Mouse (Mus musculus) lung, adult 2 months (tissue): Measurements from ENCODE around the gene Tas2r135. TPM values are rescaled to one million over a fixed set of nuclear protein-coding genes. Genes with fewer than 3 reads are reported as not detected.
A peak's percentile ranks its signal among the peaks of the same experiment; 100 is the strongest.

Experiments used
- DNase-seq: peaks from one replicate; pipeline ENCODE4 v3.0.0; 2022
- H3K4me1 ChIP-seq: fragments of 200-500 bp; 2 replicates; pipeline ENCODE4 v1.6.1; 2011; ENCODE audit warnings: low read length; ENCODE audit not compliant: control insufficient read depth, insufficient read depth
- H3K4me3 ChIP-seq: fragments of 200-500 bp; replicated peaks from 2 replicates; pipeline ENCODE3; 2011; ENCODE audit warnings: low read depth, mild to moderate bottlenecking, control low read depth, low read length; ENCODE audit errors: extremely low read depth
- CTCF ChIP-seq: fragments of 200-500 bp; IDR thresholded peaks from 2 replicates; pipeline ENCODE4 v1.5.1; 2011; ENCODE audit warnings: mild to moderate bottlenecking, low read length, control low read depth; ENCODE audit not compliant: insufficient read depth
- POLR2A ChIP-seq: fragments of 200-500 bp; IDR thresholded peaks from 2 replicates; pipeline ENCODE4 v1.6.1; 2011; ENCODE audit warnings: low read depth, mild to moderate bottlenecking, control low read depth, low read length, borderline replicate concordance; ENCODE audit errors: extremely low read depth
- WGBS: fragments of 180-500 bp; shearing (Covaris S2); methylation state at CpG from one replicate; pipeline ENCODE4 v1.1.7; 2018; 5-methylcytosine and 5-hydroxymethylcytosine counted together
- polyA plus RNA-seq: library from polyadenylated mRNA; depleted of rRNA; stranded (reverse); fragments of >200 nt; gene quantifications from 2 replicates; pipeline ENCODE4 v1.2.3, GENCODE M21; 2012

Gene Tas2r135
- polyA plus RNA-seq, 1 experiment, result 0.50 TPM

DNA sequence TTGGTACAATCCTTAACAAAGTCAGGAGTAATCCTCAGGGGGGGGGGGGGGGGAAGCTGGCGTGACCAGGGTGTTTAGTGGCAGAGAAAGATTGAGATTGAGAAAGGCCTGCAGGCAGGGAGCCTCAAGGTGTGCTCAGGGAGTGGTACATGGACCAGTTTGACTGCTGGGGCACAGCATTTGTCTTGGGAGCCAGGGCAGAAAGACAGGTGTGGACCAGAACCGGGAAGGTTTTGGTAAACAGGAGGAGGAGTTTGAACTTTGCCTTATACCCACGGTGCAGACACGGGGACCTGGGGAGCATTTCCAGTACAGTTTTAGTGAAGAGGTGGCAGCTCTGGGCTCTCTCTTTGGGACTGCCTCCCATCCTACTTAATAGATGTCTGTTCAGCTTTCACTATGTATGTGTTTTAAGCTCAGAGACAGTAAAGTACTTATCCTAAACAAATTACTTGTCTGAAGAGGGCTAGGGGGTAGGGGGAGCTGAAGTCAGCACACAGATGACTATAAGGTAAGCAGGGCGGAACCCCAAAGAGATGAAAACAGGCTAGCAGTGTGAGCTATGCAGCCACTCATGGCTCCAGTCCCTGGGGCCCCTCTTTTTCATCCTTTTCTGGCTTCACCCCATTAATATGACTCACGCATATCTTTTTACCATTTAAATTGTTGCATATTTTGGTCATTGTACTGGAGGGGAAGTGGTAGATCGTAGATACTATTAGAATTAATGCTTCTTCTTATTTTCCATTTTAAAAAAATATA is 31.4 kb upstream of the Tas2r135 start:
- no peak overlapping the region for H3K4me3 ChIP-seq
- no peak for TF ChIP-seq CTCF
- no peak for TF ChIP-seq POLR2A
- 40% methylated on average over 7 of the region's 7 CpGs for WGBS
- DNase-seq, result no peak
- peaks cover 10% of the 10 kb centered on the region for H3K4me1 ChIP-seq

DNA sequence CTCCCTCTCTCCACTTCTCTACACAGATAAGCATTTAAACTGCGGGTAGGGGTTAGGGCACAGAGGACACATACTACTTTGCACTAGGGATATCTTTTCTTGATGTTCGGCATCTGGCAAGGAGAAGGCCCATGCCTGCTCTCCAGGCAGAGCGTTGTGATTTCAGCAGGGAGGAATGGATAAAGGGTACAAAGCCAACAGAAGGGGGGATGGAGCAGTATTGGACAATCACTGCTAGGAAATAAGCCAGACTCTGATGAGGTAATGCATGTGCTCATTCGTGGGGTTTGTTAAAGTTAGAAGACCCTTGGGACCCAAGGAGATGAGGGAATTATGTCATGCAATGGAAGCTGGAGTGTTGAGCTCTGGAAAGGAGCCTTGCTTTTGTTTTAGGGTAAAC is 30.5 kb upstream of the Tas2r135 start:
- no peak for DNase-seq
- no peak overlapping the region for H3K4me3 ChIP-seq
- no peak for TF ChIP-seq POLR2A
- no peak for TF ChIP-seq CTCF
- WGBS, result 76% methylated on average over 4 of the region's 4 CpGs
- peaks cover 10% of the 10 kb centered on the region for H3K4me1 ChIP-seq

DNA sequence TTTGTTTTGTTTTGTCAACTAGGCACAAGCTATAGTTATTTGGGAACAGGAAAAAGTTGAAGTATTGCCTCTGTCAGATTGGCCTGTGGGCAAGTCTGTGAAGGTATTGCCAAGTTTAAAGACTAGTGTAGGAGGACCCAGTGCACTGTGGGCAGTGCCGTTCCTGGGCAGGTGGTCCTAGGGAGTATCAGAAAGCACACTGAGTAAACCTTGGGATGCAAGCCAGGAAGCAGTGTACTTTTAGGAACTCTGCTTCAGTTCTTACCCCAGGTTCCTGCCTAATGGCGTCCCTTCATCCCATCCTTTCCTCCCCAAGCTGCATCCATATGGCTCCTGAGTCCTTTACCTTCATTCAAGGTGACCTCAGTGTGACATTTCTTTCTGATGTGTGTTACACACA is 30.1 kb upstream of the Tas2r135 start:
- Histone ChIP-seq H3K4me3 (no peak overlapping the region), H3K4me1 (peaks cover 10% of the 10 kb centered on the region)
- DNase-seq, result no peak
- 77% methylated on average over 2 of the region's 2 CpGs for WGBS
- TF ChIP-seq POLR2A (no peak), CTCF (no peak)

DNA sequence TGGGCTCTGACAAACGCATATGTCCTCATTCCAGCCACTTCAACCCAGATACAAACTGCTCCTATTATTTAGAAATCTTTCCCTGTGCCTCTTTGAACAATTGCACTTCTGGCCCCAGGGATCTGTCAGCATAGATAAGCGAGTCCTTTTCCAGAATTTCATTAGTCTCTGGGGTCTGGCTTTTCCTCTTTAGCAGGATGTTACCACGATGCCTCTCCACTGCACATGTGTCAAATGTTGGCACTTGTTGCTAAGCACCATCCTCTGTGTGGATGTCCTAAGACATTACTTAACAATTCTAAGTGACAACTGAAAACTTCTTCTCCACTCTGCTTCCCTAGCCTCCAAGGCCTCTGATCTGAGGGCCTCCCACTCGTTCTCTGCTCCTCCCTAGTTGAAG is 29.2 kb upstream of the Tas2r135 start:
- DNase-seq, result no peak
- Histone ChIP-seq H3K4me3 (no peak overlapping the region), H3K4me1 (peaks cover 10% of the 10 kb centered on the region)
- no peak for TF ChIP-seq POLR2A
- no peak for TF ChIP-seq CTCF
- 20% methylated on average over 4 of the region's 4 CpGs for WGBS

DNA sequence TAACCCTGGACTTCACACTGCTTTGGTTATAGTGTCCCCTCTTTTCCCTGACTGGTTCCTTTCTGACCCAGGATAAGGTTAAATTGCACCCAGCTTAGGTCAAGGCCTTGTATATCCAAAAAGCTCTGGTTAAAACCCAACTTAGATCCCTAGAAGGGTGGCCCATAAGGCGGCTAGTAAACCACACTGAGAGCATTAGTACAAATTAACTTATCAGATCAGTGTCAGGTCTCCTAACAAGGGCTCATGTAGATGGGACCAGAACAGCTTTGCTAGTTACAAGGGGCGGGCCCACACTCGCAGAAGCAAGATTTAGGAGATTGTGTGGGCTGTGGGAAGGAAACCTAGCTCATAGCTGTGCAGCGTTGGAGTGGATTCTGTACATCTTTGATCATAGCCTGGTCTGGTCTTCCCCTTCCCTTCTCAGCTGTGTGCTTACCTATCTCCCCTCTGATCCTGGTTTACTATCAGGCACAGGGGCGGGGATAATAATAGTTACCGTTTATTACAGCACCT is 28.7 kb upstream of the Tas2r135 start:
- no peak for DNase-seq
- TF ChIP-seq POLR2A (no peak), CTCF (no peak)
- Histone ChIP-seq H3K4me3 (no peak overlapping the region), H3K4me1 (peaks cover 12% of the 10 kb centered on the region)
- WGBS, result 79% methylated on average over 6 of the region's 6 CpGs

DNA sequence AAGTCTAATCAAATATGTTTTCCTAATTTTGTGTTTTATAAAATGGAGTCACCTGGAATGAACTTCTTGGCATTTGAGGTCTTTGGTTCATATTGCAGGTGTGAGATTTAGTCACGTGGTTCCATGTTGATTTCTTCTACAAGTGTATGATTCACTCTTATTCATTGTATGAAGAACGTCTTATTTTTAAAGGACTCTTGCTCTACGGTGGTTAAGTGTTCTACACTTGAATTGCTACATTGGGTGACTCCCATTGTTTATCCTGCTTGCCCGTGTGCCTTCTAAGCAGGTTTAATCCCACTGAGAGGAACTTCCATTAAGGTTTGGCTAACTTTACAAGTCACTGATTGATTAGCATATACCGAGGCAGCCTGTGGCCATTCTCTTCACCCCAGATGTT is 28.0 kb upstream of the Tas2r135 start:
- 76% methylated on average over 5 of the region's 5 CpGs for WGBS
- no peak for DNase-seq
- TF ChIP-seq CTCF, result no peak
- TF ChIP-seq POLR2A, result no peak
- peaks cover 15% of the 10 kb centered on the region for H3K4me1 ChIP-seq
- no peak overlapping the region for H3K4me3 ChIP-seq

DNA sequence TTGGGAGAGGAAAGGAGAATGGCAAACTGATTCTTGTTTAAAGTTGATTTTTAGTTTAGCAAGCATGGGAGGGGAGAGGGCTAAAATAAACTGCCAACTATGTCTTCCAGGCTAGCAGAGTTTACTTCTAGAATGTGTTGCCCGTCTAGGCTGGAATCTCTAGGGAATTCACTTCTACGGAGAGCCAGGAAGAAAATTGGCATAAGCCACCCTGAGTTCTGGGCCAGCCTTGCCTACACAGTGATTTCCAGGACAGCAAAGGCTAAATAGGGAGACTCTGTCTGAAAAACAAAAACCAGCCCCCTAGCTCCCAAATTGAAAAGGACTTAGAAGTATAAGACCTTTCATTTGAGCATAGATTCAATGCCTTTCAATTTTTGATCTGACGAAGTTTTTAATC is 25.7 kb upstream of the Tas2r135 start:
- Histone ChIP-seq H3K4me1 (peaks cover 16% of the 10 kb centered on the region), H3K4me3 (no peak overlapping the region)
- 70% methylated on average over 3 of the region's 3 CpGs for WGBS
- DNase-seq, result no peak
- TF ChIP-seq POLR2A (no peak), CTCF (no peak)

DNA sequence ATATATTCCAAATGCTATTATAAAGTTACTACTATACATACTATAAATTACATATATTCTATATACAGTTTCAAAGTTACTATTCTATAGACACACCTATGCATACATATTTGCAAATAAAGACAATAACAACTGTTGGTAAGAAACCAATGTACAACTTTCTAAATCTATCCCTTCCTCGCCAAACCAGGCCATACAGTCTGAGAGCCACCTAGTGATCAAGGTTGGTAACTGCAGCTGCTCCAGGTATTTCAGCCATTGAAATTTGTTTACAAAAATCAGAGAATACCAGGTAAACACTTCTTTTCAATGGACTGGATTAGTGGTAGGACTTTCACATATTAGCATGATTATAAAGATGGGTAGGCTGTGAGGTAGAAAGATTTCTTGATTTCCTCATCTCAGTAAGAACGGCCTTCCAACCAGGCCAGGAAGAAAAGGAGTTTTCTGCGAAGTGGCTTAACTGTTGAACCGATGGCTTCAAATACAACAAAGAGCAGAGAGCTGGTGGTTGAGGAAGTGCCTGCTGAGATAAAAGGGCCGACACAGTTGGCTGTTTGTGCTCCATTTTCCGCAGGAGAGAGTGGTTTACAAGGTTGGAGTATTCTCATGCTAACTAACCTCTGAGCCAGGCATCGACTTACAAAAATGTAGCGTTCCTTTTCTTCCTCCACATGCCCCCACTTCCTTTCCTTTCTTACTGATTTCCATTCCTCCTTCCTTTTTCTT is 24.7 kb upstream of the Tas2r135 start:
- TF ChIP-seq POLR2A (no peak), CTCF (peak; percentile 46; the same call in 1 of the 2 replicates)
- Histone ChIP-seq H3K4me3 (no peak overlapping the region), H3K4me1 (peaks cover 16% of the 10 kb centered on the region)
- WGBS, result 37% methylated on average over 8 of the region's 8 CpGs
- DNase-seq, result no peak

DNA sequence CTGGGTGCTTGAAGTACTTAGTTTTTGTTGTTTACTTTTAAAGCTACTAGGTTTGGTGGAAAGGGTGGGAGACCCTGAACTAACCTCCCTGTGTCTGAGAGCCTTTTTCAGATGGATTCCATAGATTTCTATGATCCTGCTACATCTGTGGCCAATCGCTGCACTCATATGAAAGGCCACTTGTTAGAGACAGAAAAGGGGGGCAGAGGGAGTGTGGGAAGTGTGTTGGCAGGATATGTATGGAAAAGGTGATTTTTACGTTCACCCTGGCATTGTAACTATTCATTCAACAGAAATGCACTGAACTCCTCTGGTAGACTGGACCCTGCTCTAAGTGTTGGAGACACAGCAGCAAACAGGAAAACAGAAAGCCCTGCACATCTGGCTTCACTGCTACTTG is 24.0 kb upstream of the Tas2r135 start:
- Histone ChIP-seq H3K4me1 (peaks cover 10% of the 10 kb centered on the region), H3K4me3 (no peak overlapping the region)
- TF ChIP-seq CTCF (no peak), POLR2A (no peak)
- no peak for DNase-seq
- WGBS, result 79% methylated on average over 2 of the region's 2 CpGs

DNA sequence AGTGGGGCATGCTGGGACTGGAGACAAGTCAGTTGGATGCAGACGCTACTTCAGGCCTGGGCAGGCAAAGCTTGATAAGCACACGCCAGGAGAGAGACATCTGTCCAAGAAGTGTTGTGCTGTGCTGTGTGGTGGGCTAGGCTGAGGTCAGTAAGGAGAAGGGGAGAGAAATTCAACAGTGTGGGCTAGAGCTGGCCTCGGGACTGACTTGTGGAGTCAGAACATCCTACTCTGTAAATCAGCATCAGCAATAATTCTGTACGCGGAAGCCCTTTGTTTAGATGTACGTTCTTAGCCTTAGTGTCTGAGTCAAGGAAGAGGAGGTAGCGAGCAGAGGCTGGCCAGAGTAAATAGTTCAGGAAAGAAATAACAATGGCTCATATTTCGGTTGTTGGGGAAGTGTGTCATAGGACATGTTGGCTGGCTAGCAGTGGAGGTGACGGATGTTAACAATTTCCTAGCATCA is 23.3 kb upstream of the Tas2r135 start:
- Histone ChIP-seq H3K4me3 (no peak overlapping the region), H3K4me1 (peaks cover 10% of the 10 kb centered on the region)
- 29% methylated on average over 9 of the region's 9 CpGs for WGBS
- TF ChIP-seq CTCF (no peak), POLR2A (no peak)
- DNase-seq, result no peak
